Mouse (Mus musculus): ENCODE results near the gene Fabp3.

- no peak for TF ChIP-seq CTCF (IDR thresholded peaks at IDR 0.05; ENCODE audit: low read depth)
- TF ChIP-seq EP300 (optimal IDR thresholded peaks at IDR 0.05) = no peak
These were observed 27.5 kb downstream of the Fabp3 start for GRCm38 (mm10) chr4:130335867-130336266.

All from stomach, postnatal 0 days (tissue).